Mouse (Mus musculus) adrenal gland, postnatal 4 days (tissue): ENCODE data around the gene Dennd1b. TPM values are rescaled to one million over a fixed set of nuclear protein-coding genes. Genes with fewer than 3 reads are reported as not detected.

Experiments
- DNase-seq, 2 experiments: peaks; one replicate each; pipeline ENCODE4 v3.0.0; 2021 to 2022; ENCODE audit warnings: low spot score in 2 of 2, mixed read lengths in 2 of 2
- total RNA-seq, 2 experiments: library from RNA; stranded (reverse); gene quantifications; 2 replicates each; pipeline ENCODE4 v1.2.3; 2021

Dennd1b gene
- total RNA-seq, 2 experiments from 2014 or later, result 25.0 to 26.2 TPM

GRCm38 (mm10) chr1:139079000-139079399 lies 115.8 kb downstream of the Dennd1b start:
- DNase-seq, result no peak

- no peak for DNase-seq
Measured at GRCm38 (mm10) chr1:139079523-139079922, 116.3 kb downstream of the Dennd1b start.

GRCm38 (mm10) chr1:139080517-139081386 lies 117.5 kb downstream of the Dennd1b start:
- DNase-seq, result no peak

GRCm38 (mm10) chr1:139083382-139083781 lies 120.1 kb downstream of the Dennd1b start:
- DNase-seq, result no peak

GRCm38 (mm10) chr1:139087564-139087963 lies 124.3 kb downstream of the Dennd1b start:
- DNase-seq, result no peak

- DNase-seq, result no peak
Measured at GRCm38 (mm10) chr1:139090744-139091143, 127.5 kb downstream of the Dennd1b start.

- DNase-seq, result no peak
Measured at GRCm38 (mm10) chr1:139091701-139092100, 128.5 kb downstream of the Dennd1b start.

GRCm38 (mm10) chr1:139092144-139092543 lies 128.9 kb downstream of the Dennd1b start:
- no peak for DNase-seq

- no peak for DNase-seq
Measured at GRCm38 (mm10) chr1:139092722-139093121, 129.5 kb downstream of the Dennd1b start.

- DNase-seq, result no peak
Measured at GRCm38 (mm10) chr1:139096369-139096768, 133.1 kb downstream of the Dennd1b start.

- DNase-seq, result no peak
Measured at GRCm38 (mm10) chr1:139098088-139098487, 134.9 kb downstream of the Dennd1b start.

GRCm38 (mm10) chr1:139101725-139102124 lies 138.5 kb downstream of the Dennd1b start:
- no peak for DNase-seq

- DNase-seq, result no peak
Measured at GRCm38 (mm10) chr1:139108251-139108650, 145.0 kb downstream of the Dennd1b start.

- no peak for DNase-seq
Measured at GRCm38 (mm10) chr1:139122626-139123025, 159.4 kb downstream of the Dennd1b start.

- no peak for DNase-seq
Measured at GRCm38 (mm10) chr1:139139644-139140043, 176.4 kb downstream of the Dennd1b start.

GRCm38 (mm10) chr1:139145516-139145915 lies 182.3 kb downstream of the Dennd1b start:
- DNase-seq, result no peak

- DNase-seq, result no peak
Measured at GRCm38 (mm10) chr1:139146306-139146705, 183.1 kb downstream of the Dennd1b start.

- no peak for DNase-seq
Measured at GRCm38 (mm10) chr1:139153006-139153405, 189.8 kb downstream of the Dennd1b start.

- DNase-seq, result no peak
Measured at GRCm38 (mm10) chr1:139153493-139153892, 190.3 kb downstream of the Dennd1b start.

- no peak for DNase-seq
Measured at GRCm38 (mm10) chr1:139156397-139156796, 193.2 kb downstream of the Dennd1b start.

- DNase-seq, result no peak
Measured at GRCm38 (mm10) chr1:139161619-139162018, 198.4 kb downstream of the Dennd1b start.

- DNase-seq, result no peak
Measured at GRCm38 (mm10) chr1:139162814-139163213, 199.6 kb downstream of the Dennd1b start.
